Mouse (Mus musculus) ES-E14 (cell line): ENCODE data around the gene Siglec1.

Experiments used
- CHD2 ChIP-seq: IDR thresholded peaks from 2 replicates; pipeline ENCODE4 v1.6.1; 2014; ENCODE audit warnings: mild to moderate bottlenecking, low read depth, low read length, inconsistent platforms
- ZNF384 ChIP-seq: IDR thresholded peaks from 2 replicates; pipeline ENCODE4 v1.6.1; 2012; ENCODE audit warnings: low read depth, low read length, inconsistent platforms

DNA sequence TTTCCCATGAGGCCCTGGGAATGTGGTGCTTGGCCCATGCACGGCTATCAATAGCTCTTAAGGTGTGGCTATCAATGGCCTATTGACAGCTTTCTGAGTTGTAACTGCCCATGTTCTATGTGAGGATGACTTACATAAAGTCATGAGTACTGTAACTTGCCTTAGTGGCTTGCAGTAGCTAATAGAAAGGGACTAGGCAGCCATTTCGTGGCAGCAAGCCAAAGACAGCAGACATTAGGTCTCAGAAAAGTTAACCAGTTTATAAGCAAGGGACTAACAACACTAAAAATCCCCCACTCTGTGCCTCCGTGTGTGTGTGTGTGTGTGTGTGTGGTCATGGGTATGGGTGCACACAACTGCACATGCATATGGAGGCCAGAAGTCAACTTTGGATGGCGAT, 2.4 kb downstream of the Siglec1 start:
- no peak for TF ChIP-seq ZNF384
- no peak for TF ChIP-seq CHD2
